ENCODE assay signal across 8 mouse cellular contexts in genomic region chr5:134491712-134492417, GRCm38 (mm10). TPM values are rescaled to one million over a fixed set of nuclear protein-coding genes. Genes with fewer than 3 reads are reported as not detected.
DNase-seq lines count a peak whose midpoint lies in the region; ATAC-seq lines count a peak whose summit lies in the region.

No protein-coding gene starts in this region.

- 31% methylated on average over 18 of the region's 18 CpGs for WGBS in hindbrain, embryonic 14.5 days

- ATAC-seq in hindbrain, embryonic 14.5 days (ENCODE audit: low FRiP score) = no peak

- H3K36me3 ChIP-seq in hindbrain, embryonic 14.5 days (replicated peaks; ENCODE audit: control insufficient read depth, insufficient read depth) = peaks cover 78% of the 10 kb centered on the region

- H3K9ac ChIP-seq in hindbrain, embryonic 14.5 days = no peak overlapping the region

- no peak overlapping the region for H3K4me2 ChIP-seq in hindbrain, embryonic 14.5 days (replicated peaks)

- H3K27me3 ChIP-seq in hindbrain, embryonic 14.5 days (ENCODE audit: control insufficient read depth, insufficient read depth, low read length) = no peaks in the 10 kb centered on the region

- H3K9me3 ChIP-seq in hindbrain, embryonic 14.5 days (ENCODE audit: control insufficient read depth, low read length) = no peaks in the 10 kb centered on the region

- no peak overlapping the region for H3K27ac ChIP-seq in hindbrain, embryonic 14.5 days

- H3K4me3 ChIP-seq in hindbrain, embryonic 14.5 days (replicated peaks; ENCODE audit: low read length) = no peak overlapping the region

- no peaks in the 10 kb centered on the region for H3K4me1 ChIP-seq in hindbrain, embryonic 14.5 days (replicated peaks; ENCODE audit: control insufficient read depth, insufficient read depth, low read length)

- DNase-seq in R1 (ENCODE audit: low read depth, low spot score) = peak; percentile 90
- DNase-seq in cerebellum, postnatal 14 days = peak; percentile 90 to 95
- DNase-seq in frontal cortex, postnatal 25 days (ENCODE audit: low spot score in 2 of 2) = peak; percentile 73 to 78
- peak; percentile 88 for DNase-seq in hindbrain, embryonic 14.5 days (ENCODE audit: low spot score)
- peak; percentile 80 to 92 for DNase-seq in layer of hippocampus, postnatal 25 days (ENCODE audit: extremely low spot score in 1 of 2, low spot score in 1 of 2)
- peak; percentile 95 for DNase-seq in lung, postnatal 36 days
- peak; percentile 84 to 87 for DNase-seq in right cerebral cortex, adult 2 months (ENCODE audit: low spot score in 2 of 2)
- peak; percentile 65 for DNase-seq in urinary bladder, postnatal 10 days (ENCODE audit: low spot score)

RNA-seq across cellular contexts. Expression of gene Gtf2ird1, which starts 35.3 kb away (rescaled TPM):
- polyA plus RNA-seq in hindbrain, embryonic 14.5 days (2014; fragmentation: Nextera tagmentation; extraction: Ambion mirVana) = 57.1 and 57.3 TPM in 2 replicates
- total RNA-seq in layer of hippocampus, postnatal 25 days (2021) = 10 to 100 TPM; 23.1 to 29.9 TPM
